ENCODE assay signal across 10 mouse cellular contexts in genomic region chr13:8829784-8830183, GRCm38 (mm10). TPM values are rescaled to one million over a fixed set of nuclear protein-coding genes. Genes with fewer than 3 reads are reported as not detected.
DNase-seq lines count a peak whose midpoint lies in the region; ATAC-seq and TF ChIP-seq lines count a peak whose summit lies in the region.
"Had no signal": no experiment of that assay in that cellular context is flagged by ENCODE, and none has a peak within 500 bp of the region (broad histone marks: within the 10 kb centered on the region; RNA-seq: fewer than 3 reads in every experiment).

No protein-coding gene starts in this region.

- peak overlapping the region; percentile 78; the same call in 1 of the 2 replicates for H3K27ac ChIP-seq in layer of hippocampus, adult 2 months
- H3K27ac ChIP-seq in forebrain, embryonic 16.5 days (ENCODE audit: low read length) = no peak overlapping the region
- H3K27ac ChIP-seq: liver, embryonic 15.5 days had no signal

- H3K27me3 ChIP-seq in forebrain, embryonic 16.5 days (replicated peaks; ENCODE audit: control insufficient read depth, insufficient read depth, low read length) = no peaks in the 10 kb centered on the region
- H3K27me3 ChIP-seq: heart, embryonic 12.5 days; liver, embryonic 15.5 days had no signal

- H3K9me3 ChIP-seq in forebrain, embryonic 16.5 days (ENCODE audit: control insufficient read depth, low read length) = no peaks in the 10 kb centered on the region
- H3K9me3 ChIP-seq: heart, embryonic 12.5 days; liver, embryonic 15.5 days had no signal

- no peak for TF ChIP-seq CTCF in layer of hippocampus, adult 2 months (conservative IDR thresholded peaks at IDR 0.05)

- H3K4me2 ChIP-seq in forebrain, embryonic 16.5 days (ENCODE audit: low read length) = no peak overlapping the region
- H3K4me2 ChIP-seq: heart, embryonic 12.5 days; liver, embryonic 15.5 days had no signal

- DNase-seq in layer of hippocampus, adult 2 months (ENCODE audit: low spot score in 2 of 2) = no peak
- DNase-seq in layer of hippocampus, adult 8-10 months (ENCODE audit: low spot score in 2 of 2) = no peak
- peak; percentile 26 for DNase-seq in ZHBTc4 (ENCODE audit: low read depth, low spot score)
- peak; percentile 24 for DNase-seq in lung, postnatal 25 days (ENCODE audit: low spot score)
- no peak for DNase-seq in heart, adult 18-20 months
- DNase-seq: kidney, adult 9 months had no signal

- peak; percentile 73 for ATAC-seq in forebrain, embryonic 16.5 days
- ATAC-seq in megakaryocyte, adult 5-6 weeks (ENCODE audit: poor library complexity, severe bottlenecking) = no peak

- peaks cover 5% of the 10 kb centered on the region for H3K4me1 ChIP-seq in forebrain, embryonic 16.5 days (replicated peaks; ENCODE audit: control insufficient read depth, insufficient read depth, low read length)

- no peak overlapping the region for H3K9ac ChIP-seq in forebrain, embryonic 16.5 days (replicated peaks; ENCODE audit: low read depth, low read length)
- H3K9ac ChIP-seq: heart, embryonic 12.5 days; liver, embryonic 15.5 days had no signal

- peaks cover 6% of the 10 kb centered on the region; the same call in 1 of the 2 replicates for H3K36me3 ChIP-seq in forebrain, embryonic 16.5 days (ENCODE audit: control insufficient read depth, insufficient read depth)

- H3K4me3 ChIP-seq in layer of hippocampus, adult 2 months = peak overlapping the region; percentile 9; the same call in 1 of the 2 replicates
- H3K4me3 ChIP-seq in forebrain, embryonic 16.5 days (replicated peaks; ENCODE audit: low read length) = no peak overlapping the region
- H3K4me3 ChIP-seq: heart, embryonic 12.5 days; liver, embryonic 15.5 days had no signal

- WGBS in forebrain, embryonic 16.5 days = 9% methylated on average over 5 of the region's 5 CpGs

RNA-seq across cellular contexts. Expression of gene Wdr37, which starts 41.9 kb away (rescaled TPM):
- total RNA-seq in layer of hippocampus, adult 2 months (2021) = 10 to 100 TPM; 88.3 to 92.9 TPM
- 100 to 1,000 TPM in 3 of 4 experiments, 10 to 100 TPM in 1; 82.9 to 119 (median 110) TPM for total RNA-seq in layer of hippocampus, adult 8-10 months (2022)
- 48.8 and 51.0 TPM in 2 replicates for polyA plus RNA-seq in forebrain, embryonic 16.5 days (2015; fragmentation: Nextera tagmentation; extraction: Ambion mirVana)
- total RNA-seq in heart, adult 18-20 months (2021) = 10 to 100 TPM; 31.8 to 33.6 TPM
- total RNA-seq in megakaryocyte, adult 5-6 weeks (2015) = 40.7 and 43.1 TPM in 2 replicates
- 37.2 and 53.1 TPM in 2 replicates for total RNA-seq in megakaryocyte, adult 5-6 weeks (2017)

RNA-seq across cellular contexts. Expression of gene Idi1, which starts 55.5 kb away (rescaled TPM):
- 10 to 100 TPM; 28.4 to 32.1 TPM for total RNA-seq in layer of hippocampus, adult 2 months (2021)
- total RNA-seq in layer of hippocampus, adult 8-10 months (2022) = 10 to 100 TPM; 34.0 to 38.6 (median 37.6) TPM
- 99.8 and 101 TPM in 2 replicates for polyA plus RNA-seq in forebrain, embryonic 16.5 days (2015; fragmentation: Nextera tagmentation; extraction: Ambion mirVana)
- total RNA-seq in heart, adult 18-20 months (2021) = 1 to 10 TPM; 4.8 to 5.8 TPM
- 26.1 and 30.5 TPM in 2 replicates for total RNA-seq in megakaryocyte, adult 5-6 weeks (2015)
- 26.5 and 32.9 TPM in 2 replicates for total RNA-seq in megakaryocyte, adult 5-6 weeks (2017)

Comparison
In these comparisons a context has a peak if more than half of its experiments do, and no peak if none do; other contexts are left out.
1. DNase-seq: peak in ZHBTc4 (single experiment) and lung, postnatal 25 days (single experiment); none in layer of hippocampus, adult 2 months (0 of 2), layer of hippocampus, adult 8-10 months (0 of 2) and heart, adult 18-20 months (0 of 2).